Mouse (Mus musculus): ENCODE measurements around the gene Fry.

DNA sequence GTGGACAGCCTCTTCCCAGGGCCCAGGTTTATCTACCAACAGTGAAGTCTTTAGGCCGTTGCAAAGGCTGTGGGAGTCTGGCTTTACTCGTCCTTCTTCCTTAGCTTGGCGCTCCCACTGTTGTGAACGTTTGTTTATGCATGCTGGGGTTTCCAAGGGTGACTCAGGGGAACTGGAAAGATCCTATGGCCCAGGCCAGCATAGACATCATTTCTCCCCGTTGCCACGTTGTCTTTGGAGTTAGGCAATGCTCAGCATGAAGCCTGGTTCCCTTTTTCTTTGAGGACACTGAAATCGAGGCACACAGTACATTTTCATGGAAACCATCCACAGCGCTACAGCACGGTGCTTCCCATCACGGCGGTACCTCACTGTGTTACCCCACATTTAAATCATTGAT, 97.6 kb downstream of the Fry start:
- TF ChIP-seq ZMIZ1 (IDR thresholded peaks at IDR 0.05; ENCODE audit: low read depth, low read length) (no peak), CTCF (IDR thresholded peaks at IDR 0.05 in 2 of 3, conservative IDR thresholded peaks at IDR 0.05 in 1 of 3; ENCODE audit: control insufficient read depth in 1 of 3, insufficient read depth in 1 of 3, low read depth in 2 of 3, low read length in 3 of 3, poor library complexity in 1 of 3, severe bottlenecking in 1 of 3) (no peak), CHD1 (IDR thresholded peaks at IDR 0.05; ENCODE audit: low read depth, low read length) (no peak), POLR2AphosphoS2 (IDR thresholded peaks at IDR 0.05; ENCODE audit: low read length) (no peak), RAD21 (IDR thresholded peaks at IDR 0.05; ENCODE audit: low read depth, low read length) (no peak), BHLHE40 (IDR thresholded peaks at IDR 0.05; ENCODE audit: borderline replicate concordance, low read depth, low read length) (no peak), JUND (IDR thresholded peaks at IDR 0.05; ENCODE audit: low read depth, low read length) (no peak), POLR2A (IDR thresholded peaks at IDR 0.05; ENCODE audit: control insufficient read depth in 1 of 2, insufficient read depth in 1 of 2, low read depth in 1 of 2, low read length in 2 of 2, poor library complexity in 1 of 2) (no peak), TBP (IDR thresholded peaks at IDR 0.05; ENCODE audit: low read depth, low read length) (no peak), USF1 (IDR thresholded peaks at IDR 0.05; ENCODE audit: low read depth, low read length) (no peak), EP300 (IDR thresholded peaks at IDR 0.05; ENCODE audit: low read depth in 1 of 2, low read length in 2 of 2) (no peak), ETS1 (IDR thresholded peaks at IDR 0.05; ENCODE audit: low read depth, low read length) (no peak), MAFK (IDR thresholded peaks at IDR 0.05; ENCODE audit: borderline replicate concordance, low read depth, low read length) (no peak), GABPA (IDR thresholded peaks at IDR 0.05; ENCODE audit: low read depth, low read length) (no peak)
